Mouse (Mus musculus) brain, embryonic 14.5 days (tissue): ENCODE measurements around the gene Ezh1. TPM values are rescaled to one million over a fixed set of nuclear protein-coding genes. Genes with fewer than 3 reads are reported as not detected.

Source experiments
- DNase-seq: peaks from one replicate; pipeline ENCODE4 v3.0.0-alpha.2; 2011; ENCODE audit warnings: low read depth
- CTCF ChIP-seq: fragments of 200-500 bp; IDR thresholded peaks from 2 replicates; pipeline ENCODE4 v1.5.1; 2012; ENCODE audit warnings: inconsistent platforms, mild to moderate bottlenecking, moderate library complexity, borderline replicate concordance; ENCODE audit not compliant: insufficient read depth, insufficient read length; ENCODE audit errors: extremely low read depth
- POLR2A ChIP-seq: fragments of 200-500 bp; IDR thresholded peaks from 2 replicates; pipeline ENCODE4 v1.6.1; 2012; ENCODE audit warnings: mild to moderate bottlenecking, inconsistent platforms, borderline replicate concordance; ENCODE audit not compliant: poor library complexity, insufficient read depth, insufficient read length, severe bottlenecking; ENCODE audit errors: extremely low read depth
- polyA plus RNA-seq: library from polyadenylated mRNA; depleted of rRNA; stranded (reverse); fragments of >200 nt; gene quantifications from 2 replicates; pipeline ENCODE4 v1.2.3, GENCODE M21; 2012

The Ezh1 gene
- polyA plus RNA-seq, 1 experiment = 27.2 TPM

GRCm38 (mm10) chr11:101189495-101190180 is 36.6 kb downstream of the Ezh1 start:
- DNase-seq = peak; percentile 90
- TF ChIP-seq POLR2A (no peak), CTCF (no peak)

GRCm38 (mm10) chr11:101188166-101188805 is 38.0 kb downstream of the Ezh1 start:
- TF ChIP-seq CTCF (no peak), POLR2A (no peak)
- no peak for DNase-seq

GRCm38 (mm10) chr11:101187541-101187940 is 38.7 kb downstream of the Ezh1 start:
- DNase-seq = no peak
- TF ChIP-seq CTCF (no peak), POLR2A (no peak)

GRCm38 (mm10) chr11:101186526-101187247 is 39.6 kb downstream of the Ezh1 start:
- TF ChIP-seq POLR2A (no peak), CTCF (no peak)
- DNase-seq = no peak

- DNase-seq = no peak
- TF ChIP-seq POLR2A (no peak), CTCF (no peak)
Observed at GRCm38 (mm10) chr11:101185441-101185840, 40.8 kb downstream of the Ezh1 start.

GRCm38 (mm10) chr11:101184984-101185383 is 41.3 kb downstream of the Ezh1 start:
- no peak for DNase-seq

GRCm38 (mm10) chr11:101182771-101183517 is 43.3 kb downstream of the Ezh1 start:
- DNase-seq = no peak
- TF ChIP-seq POLR2A = no peak
- no peak for TF ChIP-seq CTCF

More at GRCm38 (mm10) chr11:101184984-101185383, 41.3 kb downstream of the Ezh1 start:
- TF ChIP-seq POLR2A (no peak), CTCF (no peak)

GRCm38 (mm10) chr11:101181961-101182360 is 44.3 kb downstream of the Ezh1 start:
- TF ChIP-seq CTCF = no peak
- DNase-seq = no peak

GRCm38 (mm10) chr11:101180846-101181740 is 45.2 kb downstream of the Ezh1 start:
- peak; percentile 71 for DNase-seq
- TF ChIP-seq POLR2A (no peak), CTCF (peak; percentile 80)

GRCm38 (mm10) chr11:101180261-101180660 is 46.0 kb downstream of the Ezh1 start:
- no peak for TF ChIP-seq CTCF
- no peak for TF ChIP-seq POLR2A
- DNase-seq = no peak
